Mouse (Mus musculus) CH12.LX (cell line): Measurements from ENCODE around the gene Gmds. TPM values are rescaled to one million over a fixed set of nuclear protein-coding genes. Genes with fewer than 3 reads are reported as not detected.

Experiments used
- DNase-seq: peaks from one replicate; pipeline ENCODE4 v3.0.0-alpha.2; 2013; ENCODE audit errors: extremely low read depth
- H3K27ac ChIP-seq: 2 replicates; pipeline ENCODE4 v1.5.1; 2012; ENCODE audit warnings: low read depth, mild to moderate bottlenecking, control low read depth, moderate library complexity; ENCODE audit not compliant: insufficient read depth
- H3K27me3 ChIP-seq: replicated peaks from 2 replicates; pipeline ENCODE3; 2012; ENCODE audit warnings: inconsistent platforms
- H3K36me3 ChIP-seq, 2 experiments: replicated peaks in 1 of 2; 2 replicates each; pipeline versions ENCODE3 to v1.6.1; 2012; ENCODE audit warnings: inconsistent platforms in 1 of 2, low read length in 1 of 2, mild to moderate bottlenecking in 1 of 2, mixed read lengths in 1 of 2, moderate library complexity in 1 of 2; ENCODE audit not compliant: control insufficient read depth in 1 of 2, insufficient read depth in 1 of 2
- H3K4me1 ChIP-seq, 2 experiments: 2 replicates each; pipeline ENCODE4 v1.6.1; 2012; ENCODE audit warnings: inconsistent platforms in 1 of 2, moderate library complexity in 1 of 2; ENCODE audit not compliant: insufficient read depth in 2 of 2, control insufficient read depth in 1 of 2
- H3K4me2 ChIP-seq: 2 replicates; pipeline ENCODE4 v1.6.1; 2012; ENCODE audit warnings: low read depth, mild to moderate bottlenecking, control low read depth; ENCODE audit not compliant: poor library complexity, insufficient read depth, severe bottlenecking
- H3K4me3 ChIP-seq, 3 experiments: fragments of 150-350 bp in 1 of 3; sonication (generic) in 1 of 3; replicated peaks in 1 of 3; 2 replicates each; pipeline versions ENCODE3 to v1.5.1; 2011 to 2012; ENCODE audit warnings: low read depth in 2 of 3, low read length in 2 of 3, mild to moderate bottlenecking in 2 of 3, moderate library complexity in 2 of 3, control low read depth in 1 of 3, improper control_type of control experiment in 1 of 3, inconsistent platforms in 1 of 3, mixed read lengths in 1 of 3; ENCODE audit not compliant: poor library complexity in 1 of 3
- H3K79me2 ChIP-seq: replicated peaks from 2 replicates; pipeline ENCODE4 v1.6.1; 2012; ENCODE audit warnings: mild to moderate bottlenecking, moderate library complexity; ENCODE audit not compliant: control insufficient read depth, poor library complexity, insufficient read depth, severe bottlenecking; ENCODE audit errors: extremely low read depth
- H3K9ac ChIP-seq: 2 replicates; pipeline ENCODE4 v1.6.1; 2012; ENCODE audit warnings: low read depth, mild to moderate bottlenecking, control low read depth, moderate library complexity; ENCODE audit not compliant: insufficient read depth
- H3K9me3 ChIP-seq: replicated peaks from 2 replicates; pipeline ENCODE3; 2012; ENCODE audit warnings: low read length, inconsistent platforms, mixed read lengths
- BHLHE40 ChIP-seq: IDR thresholded peaks from 2 replicates; pipeline ENCODE4 v1.6.1; 2011; ENCODE audit warnings: mild to moderate bottlenecking, low read depth, low read length, improper control_type of control experiment
- CHD2 ChIP-seq: IDR thresholded peaks from 2 replicates; pipeline ENCODE4 v1.6.1; 2011; ENCODE audit warnings: low read length, improper control_type of control experiment
- ETS1 ChIP-seq: conservative IDR thresholded peaks from 2 replicates; pipeline ENCODE4 v1.6.1; 2012; ENCODE audit warnings: low read depth, mild to moderate bottlenecking, inconsistent platforms, low read length, improper control_type of control experiment, moderate library complexity
- GABPA ChIP-seq: IDR thresholded peaks from 2 replicates; pipeline ENCODE4 v1.6.1; 2012; ENCODE audit warnings: low read depth, low read length, improper control_type of control experiment, inconsistent platforms; ENCODE audit not compliant: insufficient replicate concordance
- HCFC1 ChIP-seq: IDR thresholded peaks from 2 replicates; pipeline ENCODE4 v1.6.1; 2012; ENCODE audit warnings: low read depth, mild to moderate bottlenecking, inconsistent platforms, low read length, improper control_type of control experiment
- IRF4 ChIP-seq: IDR thresholded peaks from 2 replicates; pipeline ENCODE4 v1.6.1; 2014; ENCODE audit warnings: low read depth, mild to moderate bottlenecking, inconsistent platforms, low read length, improper control_type of control experiment
- JUN ChIP-seq: IDR thresholded peaks from 2 replicates; pipeline ENCODE4 v1.6.1; 2011; ENCODE audit warnings: low read depth, mild to moderate bottlenecking, low read length, improper control_type of control experiment, moderate library complexity; ENCODE audit not compliant: insufficient read depth
- KAT2A ChIP-seq: IDR thresholded peaks from 2 replicates; pipeline ENCODE4 v1.6.1; 2012; ENCODE audit warnings: low read length, improper control_type of control experiment, inconsistent platforms; ENCODE audit not compliant: insufficient replicate concordance
- MAFK ChIP-seq: IDR thresholded peaks from 2 replicates; pipeline ENCODE4 v1.6.1; 2011; ENCODE audit warnings: low read length, improper control_type of control experiment; ENCODE audit not compliant: insufficient replicate concordance
- MEF2A ChIP-seq: IDR thresholded peaks from 2 replicates; pipeline ENCODE4 v1.6.1; 2014; ENCODE audit warnings: low read depth, mild to moderate bottlenecking, inconsistent platforms, low read length, improper control_type of control experiment, borderline replicate concordance
- MXI1 ChIP-seq: IDR thresholded peaks from 2 replicates; pipeline ENCODE4 v1.6.1; 2011; ENCODE audit warnings: mild to moderate bottlenecking, low read depth, low read length, improper control_type of control experiment
- RCOR1 ChIP-seq: conservative IDR thresholded peaks from 2 replicates; pipeline ENCODE4 v1.6.1; 2012; ENCODE audit warnings: low read depth, mild to moderate bottlenecking, inconsistent platforms, low read length, improper control_type of control experiment
- SMC3 ChIP-seq: IDR thresholded peaks from 2 replicates; pipeline ENCODE4 v1.6.1; 2011; ENCODE audit warnings: low read depth, low read length, improper control_type of control experiment
- UBTF ChIP-seq: IDR thresholded peaks from 2 replicates; pipeline ENCODE4 v1.6.1; 2012; ENCODE audit warnings: low read depth, mild to moderate bottlenecking, inconsistent platforms, low read length, improper control_type of control experiment, moderate library complexity
- USF1 ChIP-seq: IDR thresholded peaks from 2 replicates; pipeline ENCODE4 v1.6.1; 2014; ENCODE audit warnings: low read depth, mild to moderate bottlenecking, inconsistent platforms, low read length, improper control_type of control experiment
- ZC3H11A ChIP-seq: IDR thresholded peaks from 2 replicates; pipeline ENCODE4 v1.6.1; 2012; ENCODE audit warnings: low read depth, mild to moderate bottlenecking, inconsistent platforms, low read length, improper control_type of control experiment
- ZKSCAN1 ChIP-seq: IDR thresholded peaks from 2 replicates; pipeline ENCODE4 v1.6.1; 2012; ENCODE audit warnings: low read depth, inconsistent platforms, low read length, improper control_type of control experiment, borderline replicate concordance
- ZMIZ1 ChIP-seq: IDR thresholded peaks from 2 replicates; pipeline ENCODE4 v1.6.1; 2012; ENCODE audit warnings: low read depth, mild to moderate bottlenecking, inconsistent platforms, low read length, improper control_type of control experiment
- ZNF384 ChIP-seq: IDR thresholded peaks from 2 replicates; pipeline ENCODE4 v1.6.1; 2012; ENCODE audit warnings: low read depth, low read length, improper control_type of control experiment, inconsistent platforms
- dilution Hi-C: fragments of 300-500 bp; cut with MboI; formaldehyde crosslinking; loops from 2 replicates; pipeline ENCODE4 v1.14.3; 2020; ENCODE audit warnings: low sequenced_read_pairs; ENCODE audit not compliant: extremely low pct_unique_long_range_greater_than_20kb, extremely low pct_ligation_motif_present
- in situ Hi-C: fragments of 300-500 bp; cut with MboI; formaldehyde crosslinking; loops from 3 replicates; pipeline ENCODE4 v1.14.3; 2019; ENCODE audit warnings: low sequenced_read_pairs, low pct_ligation_motif_present, low pct_unique_long_range_greater_than_20kb, mixed read lengths
- polyA plus RNA-seq: library from polyadenylated mRNA; unstranded; fragments of >175 nt; gene quantifications from 2 replicates; pipeline ENCODE4 v1.2.1, GENCODE M21; 2012; ENCODE audit warnings: low read depth; ENCODE audit not compliant: insufficient read length
- total RNA-seq, 2 experiments: library from RNA; depleted of rRNA; stranded (reverse); fragments of 300-350 nt in 1 of 2; fragments of >200 nt in 1 of 2; gene quantifications; 2 replicates each; pipeline ENCODE4 v1.2.3; 2012 to 2014

Gene Gmds
- total and polyA plus RNA-seq, 3 experiments, result 11.0 to 19.3 (median 15.1) TPM

DNA sequence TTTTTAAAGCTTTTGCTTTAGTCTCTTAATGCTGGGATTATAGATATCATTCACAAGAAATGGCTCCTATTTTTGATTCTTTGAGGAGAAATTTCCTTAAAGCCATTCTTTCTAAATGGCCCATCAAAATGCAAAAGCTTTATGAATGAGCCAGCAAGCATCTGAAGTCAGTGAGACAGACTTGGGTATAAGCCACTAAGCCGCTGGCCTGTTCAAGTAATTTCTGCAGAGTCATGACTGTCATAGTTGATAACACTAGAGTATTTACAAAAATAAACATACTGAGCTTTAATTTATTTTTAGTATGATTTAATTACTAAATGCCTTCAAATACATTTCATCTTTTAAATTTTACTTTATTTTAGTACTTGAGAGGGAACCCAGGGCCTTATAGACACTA, 297.7 kb downstream of the Gmds start:
- no peak overlapping the region for H3K4me2 ChIP-seq
- no peak overlapping the region for H3K9ac ChIP-seq
- no peaks in the 10 kb centered on the region for H3K27me3 ChIP-seq
- H3K79me2 ChIP-seq, result no peaks in the 10 kb centered on the region
- no peak for TF ChIP-seq MEF2A
- no peak for TF ChIP-seq IRF4
- no peak for TF ChIP-seq USF1
- no peak for TF ChIP-seq CHD2
- no peak for TF ChIP-seq BHLHE40
- no peak for TF ChIP-seq MXI1
- no peak for TF ChIP-seq RCOR1
- TF ChIP-seq ZKSCAN1, result no peak
- no peak for TF ChIP-seq HCFC1
- no peak for TF ChIP-seq GABPA
- TF ChIP-seq UBTF, result no peak
- TF ChIP-seq ZMIZ1, result no peak
- no peak for TF ChIP-seq ETS1
- TF ChIP-seq ZC3H11A, result no peak
- no peak for TF ChIP-seq JUN
- TF ChIP-seq KAT2A, result no peak
- no peak for TF ChIP-seq MAFK
- no peak for TF ChIP-seq ZNF384
- H3K36me3 ChIP-seq, result no peaks in the 10 kb centered on the region
- H3K4me1 ChIP-seq, result no peaks in the 10 kb centered on the region
- H3K9me3 ChIP-seq, result no peaks in the 10 kb centered on the region
- dilution Hi-C loops, result no loop called here
- no peak overlapping the region for H3K4me3 ChIP-seq
- H3K27ac ChIP-seq, result no peak overlapping the region
- in situ Hi-C loops, result no loop called here
- no peak for DNase-seq

GRCm38 (mm10) chr13:32036902-32037301, 301.6 kb downstream of the Gmds start:
- Histone ChIP-seq H3K4me2 (no peak overlapping the region), H3K9me3 (no peaks in the 10 kb centered on the region), H3K4me3 (no peak overlapping the region), H3K36me3 (no peaks in the 10 kb centered on the region), H3K9ac (no peak overlapping the region), H3K4me1 (no peaks in the 10 kb centered on the region), H3K27ac (no peak overlapping the region), H3K79me2 (no peaks in the 10 kb centered on the region), H3K27me3 (no peaks in the 10 kb centered on the region)
- no peak for DNase-seq
- TF ChIP-seq SMC3, result no peak
- no peak for TF ChIP-seq RCOR1
- no peak for TF ChIP-seq JUN
- in situ Hi-C loops, result no loop called here
- dilution Hi-C loops, result no loop called here
